8 mouse cellular contexts compared by ENCODE assay signal in genomic region chr7:121640998-121641762, GRCm38 (mm10).
DNase-seq lines count a peak whose midpoint lies in the region; ATAC-seq and TF ChIP-seq lines count a peak whose summit lies in the region.

No protein-coding gene starts in this region.

- peak; percentile 35; the same call in 1 of the 2 replicates for ATAC-seq in liver, embryonic 11.5 days (replicated peaks; ENCODE audit: low FRiP score)
- no peak for ATAC-seq in liver, embryonic 12.5 days
- peak; percentile 45; the same call in 1 of the 2 replicates for ATAC-seq in hindbrain, postnatal 0 days

- H3K9ac ChIP-seq in liver, embryonic 11.5 days (ENCODE audit: low read depth, low read length), result no peak overlapping the region
- no peak overlapping the region for H3K9ac ChIP-seq in liver, embryonic 12.5 days
- H3K9ac ChIP-seq in hindbrain, postnatal 0 days (replicated peaks; ENCODE audit: low read length), result no peak overlapping the region

- no peaks in the 10 kb centered on the region for H3K36me3 ChIP-seq in liver, embryonic 11.5 days (ENCODE audit: control insufficient read depth, insufficient read depth, low read length)
- H3K36me3 ChIP-seq in liver, embryonic 12.5 days, result peaks cover 10% of the 10 kb centered on the region
- H3K36me3 ChIP-seq in hindbrain, postnatal 0 days (ENCODE audit: insufficient read depth, low read length), result peaks cover 6% of the 10 kb centered on the region

- no peak overlapping the region for H3K4me3 ChIP-seq in liver, embryonic 11.5 days (ENCODE audit: low read depth, low read length)
- no peak overlapping the region for H3K4me3 ChIP-seq in liver, embryonic 12.5 days
- no peak overlapping the region for H3K4me3 ChIP-seq in hindbrain, postnatal 0 days (ENCODE audit: low read length)

- no peak overlapping the region for H3K4me2 ChIP-seq in liver, embryonic 11.5 days
- H3K4me2 ChIP-seq in liver, embryonic 12.5 days, result no peak overlapping the region
- H3K4me2 ChIP-seq in hindbrain, postnatal 0 days (ENCODE audit: low read depth, low read length), result no peak overlapping the region

- DNase-seq in liver, embryonic 11.5 days (ENCODE audit: low spot score), result no peak
- DNase-seq in adipocyte (ENCODE audit: low spot score), result peak; percentile 74
- DNase-seq in embryo, embryonic 10.5 days (ENCODE audit: low spot score), result peak; percentile 80
- peak; percentile 82 for DNase-seq in hindbrain, postnatal 0 days (ENCODE audit: low spot score)
- peak; percentile 40 for DNase-seq in left cerebral cortex, postnatal 4 days
- peak; percentile 73 for DNase-seq in naive thymus-derived CD4-positive, alpha-beta T cell, adult 2 months (ENCODE audit: low read depth)
- peak; percentile 50 for DNase-seq in thymus, postnatal 14 days

- peak; percentile 90 for TF ChIP-seq CTCF in hindbrain, postnatal 0 days (IDR thresholded peaks at IDR 0.05; ENCODE audit: low read depth)

- 58% methylated on average over 12 of the region's 12 CpGs for WGBS in liver, embryonic 11.5 days
- 54% methylated on average over 12 of the region's 12 CpGs for WGBS in liver, embryonic 12.5 days (ENCODE audit: insufficient replicate concordance)
- WGBS in hindbrain, postnatal 0 days, result 54% methylated on average over 12 of the region's 12 CpGs

- H3K27me3 ChIP-seq in liver, embryonic 11.5 days (replicated peaks; ENCODE audit: control insufficient read depth, insufficient read depth, low read length), result no peaks in the 10 kb centered on the region
- no peaks in the 10 kb centered on the region for H3K27me3 ChIP-seq in liver, embryonic 12.5 days (replicated peaks)
- no peaks in the 10 kb centered on the region for H3K27me3 ChIP-seq in hindbrain, postnatal 0 days (ENCODE audit: insufficient read depth, low read length)

- H3K9me3 ChIP-seq in liver, embryonic 11.5 days (ENCODE audit: control insufficient read depth, low read length), result no peaks in the 10 kb centered on the region
- H3K9me3 ChIP-seq in liver, embryonic 12.5 days (replicated peaks), result no peaks in the 10 kb centered on the region
- no peaks in the 10 kb centered on the region for H3K9me3 ChIP-seq in hindbrain, postnatal 0 days (ENCODE audit: low read length)

- intact Hi-C loops in left cerebral cortex, postnatal 4 days (cut with DNase I), result loop anchor here (2.0 kb wide), 1 partner anchor 156 kb away; no protein-coding TSS in a partner anchor

- H3K27ac ChIP-seq in liver, embryonic 11.5 days (ENCODE audit: low read depth, low read length), result no peak overlapping the region
- no peak overlapping the region for H3K27ac ChIP-seq in liver, embryonic 12.5 days
- H3K27ac ChIP-seq in hindbrain, postnatal 0 days, result no peak overlapping the region

- no peaks in the 10 kb centered on the region for H3K4me1 ChIP-seq in liver, embryonic 11.5 days (replicated peaks; ENCODE audit: control insufficient read depth, insufficient read depth, low read length)
- no peaks in the 10 kb centered on the region for H3K4me1 ChIP-seq in liver, embryonic 12.5 days
- 0 out of 2 replicates have a peak, but pooled peaks cover 6% of the 10 kb centered on the region for H3K4me1 ChIP-seq in hindbrain, postnatal 0 days (ENCODE audit: insufficient read depth, low read length)
